Mouse (Mus musculus) activated CD4-positive, CD25-positive, alpha-beta regulatory T cell, adult 4 months (primary cell): Measurements from ENCODE around the gene Wdr64. TPM values are rescaled to one million over a fixed set of nuclear protein-coding genes. Genes with fewer than 3 reads are reported as not detected.

Experiments used
- ATAC-seq: one replicate; pipeline ENCODE4 v1.8.0; 2017
- polyA plus RNA-seq, 2 experiments: library from polyadenylated mRNA; unstranded; fragments of 100-300 nt; shearing (Covaris generic); gene quantifications; one replicate each; pipeline ENCODE4 v1.2.1; 2017

Wdr64 gene
- polyA plus RNA-seq, result not detected

GRCm38 (mm10) chr1:175698293-175698692 lies at the start of gene Wdr64:
Gene Wdr64, plus strand, starts transcription at chr1:175698593.
- no peak for ATAC-seq

- ATAC-seq, result no peak
These were observed 49.8 kb upstream of the Wdr64 start for GRCm38 (mm10) chr1:175648615-175649014.

GRCm38 (mm10) chr1:175659900-175660299 lies 38.5 kb upstream of the Wdr64 start:
- ATAC-seq, result no peak

- ATAC-seq, result peak; percentile 81
These were observed 29.6 kb upstream of the Wdr64 start for GRCm38 (mm10) chr1:175668666-175669405.

DNA sequence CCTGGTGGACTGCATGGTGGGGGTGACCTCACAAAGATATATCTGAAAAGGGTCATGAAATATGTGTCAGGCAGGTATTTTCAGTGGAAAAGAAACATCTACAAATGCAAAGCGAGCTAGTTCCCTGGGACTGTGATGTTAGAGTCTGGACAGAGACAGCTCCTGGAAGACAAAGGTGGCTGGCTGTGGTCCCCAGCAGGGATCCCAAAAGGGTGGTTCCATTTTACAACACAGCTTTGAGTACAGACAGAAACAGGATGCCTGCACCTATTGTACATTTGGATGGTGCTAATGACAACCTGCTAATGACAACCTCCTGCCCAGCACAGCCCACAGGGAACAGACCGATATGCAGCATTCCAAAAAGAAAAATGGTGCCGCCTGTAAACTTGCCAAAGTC lies 28.9 kb upstream of the Wdr64 start:
- no peak for ATAC-seq

- ATAC-seq, result no peak
These were observed 28.4 kb upstream of the Wdr64 start for GRCm38 (mm10) chr1:175670042-175670441.

DNA sequence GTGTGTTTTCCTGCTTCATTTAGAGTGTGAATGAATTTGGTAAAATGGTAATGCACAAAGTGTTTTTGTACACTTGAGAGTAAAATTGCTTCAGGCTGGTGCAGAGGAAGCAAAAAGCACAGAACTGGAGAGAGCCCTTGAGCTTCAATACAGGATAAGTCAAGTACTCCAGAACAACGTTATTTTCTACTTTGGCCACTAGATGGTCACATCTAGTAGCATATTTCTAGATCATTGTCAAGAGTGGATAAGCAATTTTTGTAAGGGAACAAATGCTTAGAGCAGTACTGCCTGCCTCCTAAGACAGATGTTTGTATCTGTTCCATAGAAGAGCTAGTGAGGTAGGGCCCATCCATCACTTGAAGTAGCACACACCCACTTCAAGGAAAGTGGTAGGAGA lies 26.8 kb upstream of the Wdr64 start:
- ATAC-seq, result no peak

DNA sequence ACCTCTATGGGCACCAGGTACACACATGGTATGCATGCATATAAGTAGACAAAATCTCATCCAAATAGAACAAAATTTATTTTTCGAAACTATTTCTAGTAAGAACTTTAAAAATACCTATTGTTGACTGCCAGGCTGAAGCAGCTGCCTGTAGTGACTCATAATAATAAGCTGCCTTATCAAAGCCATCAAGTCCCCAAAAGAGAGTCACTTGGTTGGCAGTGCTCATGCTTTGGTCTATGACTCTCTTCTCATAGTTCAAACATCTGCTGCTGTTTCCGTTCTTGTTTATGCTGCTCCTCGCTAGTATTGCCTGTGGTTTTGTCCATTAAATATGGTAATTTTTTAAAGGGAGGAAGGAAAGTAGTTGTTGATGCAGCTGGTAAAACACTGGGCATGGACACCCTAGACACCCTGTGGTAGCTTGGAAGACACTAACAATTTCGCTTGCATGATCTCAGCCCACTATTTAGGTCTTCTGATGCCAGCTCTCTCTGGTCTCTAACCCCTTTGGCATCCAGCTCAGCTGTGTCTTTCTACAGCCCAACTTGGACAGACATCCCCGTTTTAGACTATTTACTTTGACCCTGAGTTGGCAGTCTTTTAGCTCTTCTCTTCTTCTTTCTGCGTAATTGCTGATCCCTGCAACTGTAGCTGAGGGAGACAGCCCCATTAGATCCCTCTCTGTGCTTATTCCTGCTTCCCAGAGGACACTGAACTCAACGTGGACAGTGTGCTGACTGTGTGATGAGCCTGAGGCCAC lies 24.6 kb upstream of the Wdr64 start:
- ATAC-seq, result no peak

- no peak for ATAC-seq
These were observed 23.3 kb upstream of the Wdr64 start for GRCm38 (mm10) chr1:175675116-175675515.

GRCm38 (mm10) chr1:175677459-175677858 lies 20.9 kb upstream of the Wdr64 start:
- ATAC-seq, result no peak

GRCm38 (mm10) chr1:175680995-175681394 lies 17.4 kb upstream of the Wdr64 start:
- no peak for ATAC-seq

DNA sequence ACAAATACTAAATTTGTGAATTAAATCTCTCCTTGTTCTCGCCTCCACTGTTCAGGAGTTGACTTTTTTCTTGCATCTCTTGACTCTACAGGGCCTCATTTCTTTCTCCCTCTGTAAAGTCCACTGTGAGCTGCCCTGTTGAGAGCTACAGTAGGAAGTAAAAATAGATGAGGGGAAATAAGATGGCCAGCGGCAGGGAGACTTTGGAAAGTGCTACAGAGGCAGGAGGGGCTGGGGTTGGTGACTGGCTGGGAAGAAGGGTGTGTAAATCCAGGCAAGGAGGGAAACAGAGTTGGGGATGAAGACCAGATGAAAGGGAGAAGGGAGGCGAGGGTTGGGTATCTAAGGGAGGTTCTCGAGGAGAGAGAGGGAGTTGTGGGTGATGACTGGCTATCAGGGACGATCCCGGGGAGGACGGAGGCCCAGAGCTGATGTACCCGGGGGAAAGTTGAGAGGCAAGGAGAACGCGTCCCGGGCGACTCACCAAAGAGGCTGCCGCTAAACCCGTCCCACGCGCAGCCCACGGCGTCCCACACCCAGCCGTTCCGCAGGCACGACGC lies 6.6 kb upstream of the Wdr64 start:
- ATAC-seq, result peak; percentile 1

- peak; percentile 94 for ATAC-seq
These were observed 6.0 kb upstream of the Wdr64 start, which contains the start of the genes Opn3 and Chml for GRCm38 (mm10) chr1:175692246-175692996. Gene Opn3, minus strand, starts transcription at chr1:175692776. Gene Chml, minus strand, starts transcription at chr1:175692901.

DNA sequence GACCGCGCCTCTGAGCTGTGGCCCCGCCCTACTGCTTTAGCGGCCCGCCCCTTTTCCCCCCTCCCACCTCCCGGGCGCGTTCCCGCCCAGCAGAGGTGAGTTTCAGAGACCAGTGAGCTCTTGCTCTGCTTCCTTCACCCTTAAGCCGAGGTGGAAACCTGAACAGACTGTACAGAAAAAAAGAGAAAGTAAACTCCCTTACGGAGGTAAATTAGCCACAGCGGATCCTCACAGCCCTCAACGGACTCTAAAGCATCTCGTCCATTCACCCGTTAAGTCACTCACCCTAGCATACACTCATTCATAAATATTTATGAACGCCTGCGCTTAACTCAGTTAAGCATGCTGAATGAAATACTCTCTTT lies 5.4 kb upstream of the Wdr64 start:
- ATAC-seq, result no peak

GRCm38 (mm10) chr1:175693429-175693960 lies 4.9 kb upstream of the Wdr64 start:
- ATAC-seq, result no peak

GRCm38 (mm10) chr1:175699375-175699774 lies 982 bp downstream of the Wdr64 start:
- no peak for ATAC-seq

DNA sequence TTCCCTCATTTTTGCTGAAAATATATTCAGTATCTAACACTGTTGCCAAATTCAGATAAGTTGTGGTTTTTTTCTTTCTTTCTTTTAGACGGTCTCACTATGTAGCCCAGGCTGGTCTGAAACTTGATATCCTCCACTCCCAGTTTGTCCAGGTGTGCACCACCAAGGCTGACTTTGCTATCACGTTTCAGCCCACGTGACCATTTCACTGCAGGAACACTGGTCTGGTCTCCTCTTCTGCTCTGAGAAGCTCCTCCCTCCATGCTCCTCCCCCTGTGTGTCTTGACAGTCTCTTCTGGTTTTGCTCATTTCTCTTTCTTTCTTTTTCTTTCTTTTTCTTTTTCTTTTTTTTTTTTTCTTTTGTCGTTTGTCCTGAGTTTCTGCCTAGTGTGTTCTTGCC lies 1.4 kb downstream of the Wdr64 start:
- ATAC-seq, result peak; percentile 32

- ATAC-seq, result no peak
These were observed 2.8 kb downstream of the Wdr64 start for GRCm38 (mm10) chr1:175701145-175701544.

- ATAC-seq, result no peak
These were observed 9.2 kb downstream of the Wdr64 start for GRCm38 (mm10) chr1:175707599-175707998.

DNA sequence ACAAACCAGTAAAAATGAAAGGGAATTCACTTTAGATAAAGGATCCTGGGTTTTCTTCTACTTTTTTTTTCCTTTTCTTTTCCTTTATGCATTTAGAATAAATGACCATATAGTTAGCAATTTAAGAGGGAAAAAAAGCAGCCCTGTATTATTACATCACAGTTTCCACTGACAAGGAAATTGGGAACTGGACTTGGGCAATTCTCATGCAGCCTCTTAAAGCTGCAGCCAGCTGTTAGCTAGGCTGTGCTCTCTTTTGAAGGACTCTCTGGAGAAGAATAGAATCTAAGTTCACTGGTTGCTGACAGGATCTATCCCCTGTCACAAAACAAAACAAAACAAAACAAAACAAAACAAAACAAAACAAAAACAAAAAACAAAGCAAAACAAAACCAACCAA lies 9.6 kb downstream of the Wdr64 start:
- ATAC-seq, result no peak

GRCm38 (mm10) chr1:175712338-175712909 lies 14.0 kb downstream of the Wdr64 start:
- no peak for ATAC-seq

GRCm38 (mm10) chr1:175716832-175717231 lies 18.4 kb downstream of the Wdr64 start:
- ATAC-seq, result no peak
